10 mouse cellular contexts compared by ENCODE assay signal in genomic region chr5:129878946-129879345, GRCm38 (mm10). TPM values are rescaled to one million over a fixed set of nuclear protein-coding genes. Genes with fewer than 3 reads are reported as not detected.
A peak's percentile ranks its signal among the peaks of the same experiment; 100 is the strongest.
DNase-seq lines count a peak whose midpoint lies in the region; ATAC-seq and TF ChIP-seq lines count a peak whose summit lies in the region.
"Had no signal": no experiment of that assay in that cellular context is flagged by ENCODE, and none has a peak within 500 bp of the region (broad histone marks: within the 10 kb centered on the region; RNA-seq: fewer than 3 reads in every experiment).

No protein-coding gene starts in this region.

- TF ChIP-seq CTCF in C2C12 (IDR thresholded peaks at IDR 0.05; ENCODE audit: control insufficient read depth, insufficient read depth, insufficient read length) = peak; percentile 49

- ATAC-seq in embryonic facial prominence, embryonic 11.5 days (replicated peaks; ENCODE audit: insufficient number of reproducible peaks, low FRiP score, low TSS enrichment, low read depth) = no peak

- no peaks in the 10 kb centered on the region for H3K79me3 ChIP-seq in C2C12 (ENCODE audit: low read depth)

- H3K4me2 ChIP-seq in embryonic facial prominence, embryonic 11.5 days (ENCODE audit: low read depth, low read length) = no peak overlapping the region
- H3K4me2 ChIP-seq: embryonic facial prominence, embryonic 13.5 days had no signal

- DNase-seq in NIH3T3 (ENCODE audit: low read depth) = peak; percentile 92
- peak; percentile 45 for DNase-seq in embryonic facial prominence, embryonic 11.5 days (ENCODE audit: low spot score)
- DNase-seq in heart, postnatal 10 days = peak; percentile 89
- DNase-seq in layer of hippocampus, postnatal 14 days (ENCODE audit: low spot score in 2 of 2) = peak; percentile 39 to 64
- peak; percentile 60 for DNase-seq in lung, postnatal 36 days
- DNase-seq in spleen, postnatal 10 days (ENCODE audit: low spot score in 2 of 2) = no peak
- no peak for DNase-seq in B cell, adult 2 months

- peaks cover 28% of the 10 kb centered on the region for H3K36me3 ChIP-seq in C2C12 (ENCODE audit: control insufficient read depth, insufficient read depth)
- peaks cover 15% of the 10 kb centered on the region for H3K36me3 ChIP-seq in embryonic facial prominence, embryonic 11.5 days (replicated peaks; ENCODE audit: control insufficient read depth, insufficient read depth, low read depth, low read length)

- no peak overlapping the region for H3K27ac ChIP-seq in embryonic facial prominence, embryonic 11.5 days (replicated peaks; ENCODE audit: low read depth, low read length)
- H3K27ac ChIP-seq: embryonic facial prominence, embryonic 13.5 days had no signal

- no peak overlapping the region for H3K9ac ChIP-seq in embryonic facial prominence, embryonic 11.5 days (replicated peaks; ENCODE audit: low read length)
- H3K9ac ChIP-seq: embryonic facial prominence, embryonic 13.5 days had no signal

- H3K79me2 ChIP-seq in C2C12 (ENCODE audit: control insufficient read depth, insufficient read depth) = peaks cover 10% of the 10 kb centered on the region

- intact Hi-C loops in heart, postnatal 10 days (cut with DNase I) = loop anchor here (2.0 to 5.0 kb wide), 2 partner anchors 152 to 266 kb away; partner anchors contain the start of gene Nipsnap2

- no peak overlapping the region for H3ac ChIP-seq in C2C12 (ENCODE audit: control insufficient read depth, insufficient read length, low read depth)

- no peak overlapping the region for H3K4me3 ChIP-seq in C2C12 (ENCODE audit: insufficient read depth, poor library complexity, severe bottlenecking)
- no peak overlapping the region for H3K4me3 ChIP-seq in embryonic facial prominence, embryonic 11.5 days (ENCODE audit: low read depth, low read length)
- H3K4me3 ChIP-seq: embryonic facial prominence, embryonic 13.5 days; megakaryocyte, embryonic 14.5 days had no signal

- H3K27me3 ChIP-seq in C2C12 (ENCODE audit: control insufficient read depth, insufficient read depth, insufficient read length) = no peaks in the 10 kb centered on the region
- no peaks in the 10 kb centered on the region for H3K27me3 ChIP-seq in embryonic facial prominence, embryonic 11.5 days (ENCODE audit: control insufficient read depth, insufficient read depth, low read length)
- H3K27me3 ChIP-seq: embryonic facial prominence, embryonic 13.5 days; megakaryocyte, embryonic 14.5 days had no signal

- WGBS in embryonic facial prominence, embryonic 11.5 days = 71% methylated on average over 2 of the region's 2 CpGs

- H3K9me3 ChIP-seq in embryonic facial prominence, embryonic 11.5 days (replicated peaks; ENCODE audit: control insufficient read depth, low read length) = no peaks in the 10 kb centered on the region
- H3K9me3 ChIP-seq: embryonic facial prominence, embryonic 13.5 days; megakaryocyte, embryonic 14.5 days had no signal

- no peaks in the 10 kb centered on the region for H3K4me1 ChIP-seq in embryonic facial prominence, embryonic 11.5 days (ENCODE audit: control insufficient read depth, insufficient read depth, low read length)
- H3K4me1 ChIP-seq: embryonic facial prominence, embryonic 13.5 days had no signal

TF ChIP-seq in C2C12, 6 proteins besides CTCF, POLR2A, EP300 and RAD21:
- TF ChIP-seq CEBPB (IDR thresholded peaks at IDR 0.05; ENCODE audit: low read depth) (no peak), MYOG (IDR thresholded peaks at IDR 0.05; ENCODE audit: control insufficient read depth, extremely low read depth, insufficient read length) (no peak), FOSL1 (IDR thresholded peaks at IDR 0.05; ENCODE audit: insufficient read depth, low read length, poor library complexity, severe bottlenecking) (no peak), USF1 (IDR thresholded peaks at IDR 0.05; ENCODE audit: low read depth) (no peak), MYOD1 (IDR thresholded peaks at IDR 0.05; ENCODE audit: control insufficient read depth, insufficient read length, low read depth) (no peak), MAX (IDR thresholded peaks at IDR 0.05) (no peak)

RNA-seq across cellular contexts. Expression of gene Chchd2, which starts 8.3 kb away (rescaled TPM):
- 856 TPM for polyA plus RNA-seq in C2C12 (2012; fragmentation: generic; extraction: Trizol)
- polyA plus RNA-seq in embryonic facial prominence, embryonic 11.5 days (2014; fragmentation: Nextera tagmentation; extraction: Ambion mirVana) = 1,023 and 1,076 TPM in 2 replicates
- total RNA-seq in heart, postnatal 10 days (2021) = 100 to 1,000 TPM; 922 to 943 TPM
- 100 to 1,000 TPM; 412 to 435 TPM for total RNA-seq in layer of hippocampus, postnatal 14 days (2021)

RNA-seq across cellular contexts. Expression of gene Zbed5, which starts 16.6 kb away (rescaled TPM):
- polyA plus RNA-seq in C2C12 (2012; fragmentation: generic; extraction: Trizol) = 1.4 TPM
- polyA plus RNA-seq in embryonic facial prominence, embryonic 11.5 days (2014; fragmentation: Nextera tagmentation; extraction: Ambion mirVana) = 11.7 and 12.0 TPM in 2 replicates
- total RNA-seq in heart, postnatal 10 days (2021) = under 1 TPM; 0.89 to 0.97 TPM
- total RNA-seq in layer of hippocampus, postnatal 14 days (2021) = 1 to 10 TPM; 4.2 to 4.6 TPM

RNA-seq across cellular contexts. Expression of gene Phkg1, which starts 19.4 kb away (rescaled TPM):
- 0.15 TPM for polyA plus RNA-seq in C2C12 (2012; fragmentation: generic; extraction: Trizol)
- polyA plus RNA-seq in embryonic facial prominence, embryonic 11.5 days (2014; fragmentation: Nextera tagmentation; extraction: Ambion mirVana) = 0.13 TPM in 1 of 2 replicates, not detected in the other
- 1 to 10 TPM; 3.2 to 5.7 TPM for total RNA-seq in heart, postnatal 10 days (2021)
- 10 to 100 TPM; 19.7 to 20.3 TPM for total RNA-seq in layer of hippocampus, postnatal 14 days (2021)

RNA-seq across cellular contexts. Expression of gene Nupr1l, which starts 29.4 kb away (rescaled TPM):
- 0.28 TPM for polyA plus RNA-seq in C2C12 (2012; fragmentation: generic; extraction: Trizol)
- 4.3 TPM in 2 replicates for polyA plus RNA-seq in embryonic facial prominence, embryonic 11.5 days (2014; fragmentation: Nextera tagmentation; extraction: Ambion mirVana)
- total RNA-seq in heart, postnatal 10 days (2021) = under 1 TPM; 0.48 to 0.82 TPM
- 1 to 10 TPM; 2.1 to 2.4 TPM for total RNA-seq in layer of hippocampus, postnatal 14 days (2021)

RNA-seq across cellular contexts. Expression of gene Sumf2, which starts 32.2 kb away (rescaled TPM):
- 48.6 TPM for polyA plus RNA-seq in C2C12 (2012; fragmentation: generic; extraction: Trizol)
- 58.3 and 64.4 TPM in 2 replicates for polyA plus RNA-seq in embryonic facial prominence, embryonic 11.5 days (2014; fragmentation: Nextera tagmentation; extraction: Ambion mirVana)
- total RNA-seq in heart, postnatal 10 days (2021) = 10 to 100 TPM; 15.2 to 15.6 TPM
- total RNA-seq in layer of hippocampus, postnatal 14 days (2021) = 10 to 100 TPM; 18.8 to 19.3 TPM

Comparison
In these comparisons a context has a peak if more than half of its experiments do, and no peak if none do; other contexts are left out.
1. DNase-seq: peak in NIH3T3 (single experiment), embryonic facial prominence, embryonic 11.5 days (single experiment), heart, postnatal 10 days (2 of 2), layer of hippocampus, postnatal 14 days (2 of 2) and lung, postnatal 36 days (single experiment); none in spleen, postnatal 10 days (0 of 2) and B cell, adult 2 months (0 of 2).